Mouse (Mus musculus) embryo, embryonic 11 days (tissue): ENCODE results near the gene Crtc1.
A peak's percentile ranks its signal among the peaks of the same experiment; 100 is the strongest.

Experiments used
- DNase-seq: peaks from one replicate; pipeline ENCODE4 v3.0.0-alpha.2; 2015

Crtc1 gene

GRCm38 (mm10) chr8:70377049-70377448 lies 62.3 kb downstream of the Crtc1 start:
- DNase-seq = no peak

GRCm38 (mm10) chr8:70376275-70376741 lies 63.1 kb downstream of the Crtc1 start:
- DNase-seq = no peak

- no peak for DNase-seq
These were observed 64.0 kb downstream of the Crtc1 start for GRCm38 (mm10) chr8:70375212-70375859.

- DNase-seq = peak; percentile 86
These were observed 65.0 kb downstream of the Crtc1 start for GRCm38 (mm10) chr8:70374318-70374927.

GRCm38 (mm10) chr8:70373397-70374317 lies 65.7 kb downstream of the Crtc1 start, which contains the start of gene Comp:
TSS of gene Comp (plus strand) at chr8:70373558.
- DNase-seq = peak; percentile 16

- no peak for DNase-seq
These were observed 67.4 kb downstream of the Crtc1 start for GRCm38 (mm10) chr8:70371951-70372350.

GRCm38 (mm10) chr8:70370476-70370875 lies 68.9 kb downstream of the Crtc1 start:
- no peak for DNase-seq

GRCm38 (mm10) chr8:70366588-70366987 lies 72.8 kb downstream of the Crtc1 start:
- no peak for DNase-seq

- no peak for DNase-seq
These were observed 75.3 kb downstream of the Crtc1 start for GRCm38 (mm10) chr8:70364066-70364465.

GRCm38 (mm10) chr8:70361484-70362032 lies 77.8 kb downstream of the Crtc1 start:
- no peak for DNase-seq

GRCm38 (mm10) chr8:70360769-70361168 lies 78.6 kb downstream of the Crtc1 start:
- DNase-seq = peak; percentile 34

- no peak for DNase-seq
These were observed 80.0 kb downstream of the Crtc1 start for GRCm38 (mm10) chr8:70359411-70359810.

GRCm38 (mm10) chr8:70356111-70356510 lies 83.3 kb downstream of the Crtc1 start:
- no peak for DNase-seq

GRCm38 (mm10) chr8:70354004-70354403 lies 85.4 kb downstream of the Crtc1 start:
- no peak for DNase-seq

GRCm38 (mm10) chr8:70353194-70353817 lies 86.1 kb downstream of the Crtc1 start, which contains the start of gene Upf1:
TSS of gene Upf1 (minus strand) at chr8:70353278.
- peak; percentile 99 for DNase-seq

GRCm38 (mm10) chr8:70352657-70353151 lies 86.7 kb downstream of the Crtc1 start:
- DNase-seq = no peak

- no peak for DNase-seq
These were observed 87.4 kb downstream of the Crtc1 start for GRCm38 (mm10) chr8:70352000-70352384.

- DNase-seq = no peak
These were observed 88.1 kb downstream of the Crtc1 start for GRCm38 (mm10) chr8:70351035-70351999.

GRCm38 (mm10) chr8:70347860-70348420 lies 91.4 kb downstream of the Crtc1 start:
- no peak for DNase-seq

GRCm38 (mm10) chr8:70347443-70347842 lies 91.9 kb downstream of the Crtc1 start:
- no peak for DNase-seq

- no peak for DNase-seq
These were observed 95.1 kb downstream of the Crtc1 start for GRCm38 (mm10) chr8:70344279-70344678.
